Mouse (Mus musculus) adipocyte (in vitro differentiated cells): ENCODE measurements around the gene Zfp213.
"Not testable (repeated sequence)": the region's sequence is repeated elsewhere in the genome, so short reads cannot be mapped to it uniquely, and the experiment has no call there.

Source experiments
- DNase-seq: peaks from one replicate; pipeline ENCODE4 v3.0.0-alpha.2; 2016; ENCODE audit warnings: low spot score

Gene Zfp213

GRCm38 (mm10) chr17:23544766-23545165 is 19.3 kb downstream of the Zfp213 start:
- no peak for DNase-seq

- no peak for DNase-seq
These were observed 20.1 kb downstream of the Zfp213 start for GRCm38 (mm10) chr17:23543983-23544382.

- DNase-seq = no peak
These were observed 20.7 kb downstream of the Zfp213 start for GRCm38 (mm10) chr17:23543325-23543724.

GRCm38 (mm10) chr17:23542835-23543234 is 21.2 kb downstream of the Zfp213 start:
- DNase-seq = no peak

- no peak for DNase-seq
These were observed 21.9 kb downstream of the Zfp213 start for GRCm38 (mm10) chr17:23542004-23542720.

- no peak for DNase-seq
These were observed 23.2 kb downstream of the Zfp213 start for GRCm38 (mm10) chr17:23540605-23541475.

- DNase-seq = no peak
These were observed 23.9 kb downstream of the Zfp213 start for GRCm38 (mm10) chr17:23540106-23540505.

GRCm38 (mm10) chr17:23539608-23540007 is 24.4 kb downstream of the Zfp213 start:
- DNase-seq = no peak

GRCm38 (mm10) chr17:23538299-23539015 is 25.6 kb downstream of the Zfp213 start:
- no peak for DNase-seq

- DNase-seq = no peak
These were observed 26.3 kb downstream of the Zfp213 start for GRCm38 (mm10) chr17:23537554-23538255.

- DNase-seq = not testable (repeated sequence)
These were observed 28.8 kb downstream of the Zfp213 start for GRCm38 (mm10) chr17:23535046-23535788.

- not testable (repeated sequence) for DNase-seq
These were observed 30.2 kb downstream of the Zfp213 start for GRCm38 (mm10) chr17:23533591-23534490.

GRCm38 (mm10) chr17:23531408-23531807 is 32.6 kb downstream of the Zfp213 start:
- DNase-seq = not testable (repeated sequence)

- DNase-seq = not testable (repeated sequence)
These were observed 40.9 kb downstream of the Zfp213 start for GRCm38 (mm10) chr17:23522941-23523732.

- DNase-seq = no peak
These were observed 45.2 kb downstream of the Zfp213 start for GRCm38 (mm10) chr17:23518701-23519423.
